Mouse (Mus musculus): ENCODE results near the gene Wdpcp. TPM values are rescaled to one million over a fixed set of nuclear protein-coding genes. Genes with fewer than 3 reads are reported as not detected.

The Wdpcp gene
- polyA plus RNA-seq, 1 experiment = 2.6 TPM

DNA sequence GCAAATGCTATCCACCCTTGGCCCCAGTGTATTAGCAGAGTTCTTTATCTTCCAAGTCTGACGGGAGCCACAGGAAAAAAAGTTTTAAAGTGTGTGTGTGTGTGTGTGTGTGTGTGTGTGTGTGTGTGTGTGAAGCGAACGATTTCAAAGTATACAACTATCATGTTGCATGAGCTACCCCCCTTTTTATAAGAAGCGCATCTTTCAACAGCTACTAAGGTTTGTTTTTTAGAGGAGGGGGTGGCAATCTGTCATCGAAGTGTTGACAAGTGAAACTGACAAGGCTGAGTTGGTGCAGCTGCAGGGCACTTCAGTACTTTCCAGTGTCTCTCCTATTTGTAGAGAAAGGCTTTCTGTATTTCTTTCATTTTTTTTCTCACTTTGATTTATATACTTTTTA lies 66.3 kb downstream of the Wdpcp start:
- Histone ChIP-seq H3ac (ENCODE audit: control insufficient read depth, insufficient read length, low read depth) (no peak overlapping the region), H3K36me3 (ENCODE audit: control insufficient read depth, insufficient read depth) (no peaks in the 10 kb centered on the region), H3K79me2 (ENCODE audit: control insufficient read depth, insufficient read depth) (no peaks in the 10 kb centered on the region), H3K79me3 (ENCODE audit: low read depth) (no peaks in the 10 kb centered on the region), H3K27me3 (ENCODE audit: control insufficient read depth, insufficient read depth, insufficient read length) (no peaks in the 10 kb centered on the region), H3K4me3 (ENCODE audit: insufficient read depth, poor library complexity, severe bottlenecking) (no peak overlapping the region)
- TF ChIP-seq MAX (IDR thresholded peaks at IDR 0.05) (no peak), CEBPB (IDR thresholded peaks at IDR 0.05; ENCODE audit: low read depth) (no peak), MYOD1 (IDR thresholded peaks at IDR 0.05; ENCODE audit: control insufficient read depth, insufficient read length, low read depth) (no peak), USF1 (IDR thresholded peaks at IDR 0.05; ENCODE audit: low read depth) (no peak), FOSL1 (IDR thresholded peaks at IDR 0.05; ENCODE audit: insufficient read depth, low read length, poor library complexity, severe bottlenecking) (no peak), CTCF (IDR thresholded peaks at IDR 0.05; ENCODE audit: control insufficient read depth, insufficient read depth, insufficient read length) (no peak), MYOG (IDR thresholded peaks at IDR 0.05; ENCODE audit: control insufficient read depth, extremely low read depth, insufficient read length) (no peak)

DNA sequence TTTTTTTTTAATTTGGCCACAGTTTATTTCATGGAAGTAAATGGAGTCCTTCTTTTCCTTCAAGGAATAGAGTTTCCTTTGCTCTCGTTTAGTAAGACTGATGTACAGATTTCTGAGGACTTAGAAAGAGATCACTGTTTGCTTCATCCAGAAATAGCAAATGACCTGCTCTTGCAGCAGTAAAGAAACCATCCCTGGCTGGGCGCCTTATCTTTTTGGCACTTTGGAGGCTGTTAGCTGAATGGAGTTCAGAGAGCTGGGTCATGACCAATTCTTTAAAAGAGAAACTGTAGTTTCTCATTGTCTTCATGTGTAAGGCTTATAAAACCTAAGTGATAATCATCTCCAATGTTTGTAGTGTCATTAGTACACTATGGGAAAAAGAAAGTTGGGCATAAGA lies 67.5 kb downstream of the Wdpcp start:
- TF ChIP-seq MYOG (IDR thresholded peaks at IDR 0.05; ENCODE audit: control insufficient read depth, extremely low read depth, insufficient read length) (no peak), FOSL1 (IDR thresholded peaks at IDR 0.05; ENCODE audit: insufficient read depth, low read length, poor library complexity, severe bottlenecking) (no peak), CTCF (IDR thresholded peaks at IDR 0.05; ENCODE audit: control insufficient read depth, insufficient read depth, insufficient read length) (no peak), CEBPB (IDR thresholded peaks at IDR 0.05; ENCODE audit: low read depth) (no peak), MAX (IDR thresholded peaks at IDR 0.05) (no peak), MYOD1 (IDR thresholded peaks at IDR 0.05; ENCODE audit: control insufficient read depth, insufficient read length, low read depth) (no peak), USF1 (IDR thresholded peaks at IDR 0.05; ENCODE audit: low read depth) (no peak)
- no peaks in the 10 kb centered on the region for H3K27me3 ChIP-seq (ENCODE audit: control insufficient read depth, insufficient read depth, insufficient read length)
- no peaks in the 10 kb centered on the region for H3K36me3 ChIP-seq (ENCODE audit: control insufficient read depth, insufficient read depth)
- no peaks in the 10 kb centered on the region for H3K79me3 ChIP-seq (ENCODE audit: low read depth)
- no peak overlapping the region for H3ac ChIP-seq (ENCODE audit: control insufficient read depth, insufficient read length, low read depth)
- H3K79me2 ChIP-seq (ENCODE audit: control insufficient read depth, insufficient read depth) = no peaks in the 10 kb centered on the region
- H3K4me3 ChIP-seq (ENCODE audit: insufficient read depth, poor library complexity, severe bottlenecking) = no peak overlapping the region

DNA sequence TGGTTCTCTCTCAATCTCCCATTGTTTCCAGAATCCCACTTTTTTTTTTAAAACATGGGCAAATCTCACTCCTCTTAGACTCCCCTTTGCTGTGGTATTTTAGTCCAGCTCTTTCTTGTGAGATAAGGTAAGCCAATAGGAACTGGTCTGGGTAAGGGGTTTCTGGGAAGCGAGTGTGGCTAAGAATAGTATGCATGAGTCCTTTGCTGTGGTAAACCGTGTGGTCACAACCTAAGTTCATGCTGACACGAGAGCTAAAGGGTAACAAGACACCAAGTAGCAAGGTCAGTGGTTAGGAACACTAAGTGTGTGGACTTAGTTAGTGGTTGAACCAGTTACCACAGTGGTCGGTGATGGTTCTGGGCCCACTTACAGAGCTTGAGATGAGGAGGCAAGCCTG lies 72.2 kb downstream of the Wdpcp start:
- Histone ChIP-seq H3K79me3 (ENCODE audit: low read depth) (no peaks in the 10 kb centered on the region), H3K36me3 (ENCODE audit: control insufficient read depth, insufficient read depth) (no peaks in the 10 kb centered on the region), H3ac (ENCODE audit: control insufficient read depth, insufficient read length, low read depth) (no peak overlapping the region), H3K27me3 (ENCODE audit: control insufficient read depth, insufficient read depth, insufficient read length) (no peaks in the 10 kb centered on the region), H3K4me3 (ENCODE audit: insufficient read depth, poor library complexity, severe bottlenecking) (no peak overlapping the region), H3K79me2 (ENCODE audit: control insufficient read depth, insufficient read depth) (no peaks in the 10 kb centered on the region)
- TF ChIP-seq MYOD1 (IDR thresholded peaks at IDR 0.05; ENCODE audit: control insufficient read depth, insufficient read length, low read depth) (no peak), MYOG (IDR thresholded peaks at IDR 0.05; ENCODE audit: control insufficient read depth, extremely low read depth, insufficient read length) (no peak), MAX (IDR thresholded peaks at IDR 0.05) (no peak), CEBPB (IDR thresholded peaks at IDR 0.05; ENCODE audit: low read depth) (no peak), FOSL1 (IDR thresholded peaks at IDR 0.05; ENCODE audit: insufficient read depth, low read length, poor library complexity, severe bottlenecking) (no peak), CTCF (IDR thresholded peaks at IDR 0.05; ENCODE audit: control insufficient read depth, insufficient read depth, insufficient read length) (no peak), USF1 (IDR thresholded peaks at IDR 0.05; ENCODE audit: low read depth) (no peak)

DNA sequence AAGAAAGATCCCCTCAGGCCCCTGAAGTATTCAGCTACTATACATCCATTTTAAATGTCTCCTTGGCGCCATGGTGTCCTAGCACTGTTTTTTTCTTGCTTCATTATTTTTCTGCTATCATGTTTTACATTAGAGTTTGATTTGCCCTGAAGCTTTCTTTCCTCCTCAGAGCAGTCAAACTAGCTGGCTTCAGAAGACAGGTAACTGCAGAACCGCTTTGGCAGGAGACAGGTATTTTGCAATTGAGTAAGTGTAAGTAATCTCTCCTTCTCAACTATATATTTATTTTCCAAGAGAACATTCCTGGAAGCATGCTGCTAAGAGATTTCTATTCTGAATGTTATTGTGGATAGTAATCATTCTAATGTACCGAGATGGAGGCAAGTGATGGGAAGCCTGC lies 74.1 kb downstream of the Wdpcp start:
- H3ac ChIP-seq (ENCODE audit: control insufficient read depth, insufficient read length, low read depth) = no peak overlapping the region
- TF ChIP-seq CTCF (IDR thresholded peaks at IDR 0.05; ENCODE audit: control insufficient read depth, insufficient read depth, insufficient read length) = no peak
- no peak overlapping the region for H3K4me3 ChIP-seq (ENCODE audit: insufficient read depth, poor library complexity, severe bottlenecking)
- H3K27me3 ChIP-seq (ENCODE audit: control insufficient read depth, insufficient read depth, insufficient read length) = no peaks in the 10 kb centered on the region
- no peaks in the 10 kb centered on the region for H3K36me3 ChIP-seq (ENCODE audit: control insufficient read depth, insufficient read depth)
- no peaks in the 10 kb centered on the region for H3K79me2 ChIP-seq (ENCODE audit: control insufficient read depth, insufficient read depth)
- no peaks in the 10 kb centered on the region for H3K79me3 ChIP-seq (ENCODE audit: low read depth)

DNA sequence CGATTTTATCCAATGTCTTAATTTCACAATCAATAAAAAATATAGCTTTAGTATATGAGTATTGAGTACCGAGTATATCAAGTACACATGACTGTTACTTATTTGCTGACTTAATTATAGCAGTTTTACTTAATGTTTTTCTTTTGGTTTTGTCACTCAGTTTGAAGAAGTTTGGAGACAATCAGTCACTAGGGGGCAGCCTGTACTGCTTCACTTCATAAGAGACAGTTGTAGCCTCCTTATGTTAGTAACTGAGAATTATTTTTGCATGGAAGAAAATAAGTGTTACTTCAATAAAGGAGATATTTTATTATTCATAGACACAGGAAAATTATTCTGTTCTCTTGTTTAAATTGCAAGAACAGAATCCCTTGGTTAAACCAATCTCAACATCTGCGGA lies 87.0 kb downstream of the Wdpcp start:
- Histone ChIP-seq H3K36me3 (ENCODE audit: control insufficient read depth, insufficient read depth) (no peaks in the 10 kb centered on the region), H3K4me3 (ENCODE audit: insufficient read depth, poor library complexity, severe bottlenecking) (no peak overlapping the region), H3K79me2 (ENCODE audit: control insufficient read depth, insufficient read depth) (no peaks in the 10 kb centered on the region), H3K27me3 (ENCODE audit: control insufficient read depth, insufficient read depth, insufficient read length) (no peaks in the 10 kb centered on the region), H3K79me3 (ENCODE audit: low read depth) (no peaks in the 10 kb centered on the region), H3ac (ENCODE audit: control insufficient read depth, insufficient read length, low read depth) (no peak overlapping the region)
- TF ChIP-seq MYOD1 (IDR thresholded peaks at IDR 0.05; ENCODE audit: control insufficient read depth, insufficient read length, low read depth) = no peak
- no peak for TF ChIP-seq MYOG (IDR thresholded peaks at IDR 0.05; ENCODE audit: control insufficient read depth, extremely low read depth, insufficient read length)
- no peak for TF ChIP-seq CTCF (IDR thresholded peaks at IDR 0.05; ENCODE audit: control insufficient read depth, insufficient read depth, insufficient read length)
- TF ChIP-seq FOSL1 (IDR thresholded peaks at IDR 0.05; ENCODE audit: insufficient read depth, low read length, poor library complexity, severe bottlenecking) = no peak
- TF ChIP-seq MAX (IDR thresholded peaks at IDR 0.05) = no peak
- no peak for TF ChIP-seq CEBPB (IDR thresholded peaks at IDR 0.05; ENCODE audit: low read depth)
- no peak for TF ChIP-seq USF1 (IDR thresholded peaks at IDR 0.05; ENCODE audit: low read depth)

DNA sequence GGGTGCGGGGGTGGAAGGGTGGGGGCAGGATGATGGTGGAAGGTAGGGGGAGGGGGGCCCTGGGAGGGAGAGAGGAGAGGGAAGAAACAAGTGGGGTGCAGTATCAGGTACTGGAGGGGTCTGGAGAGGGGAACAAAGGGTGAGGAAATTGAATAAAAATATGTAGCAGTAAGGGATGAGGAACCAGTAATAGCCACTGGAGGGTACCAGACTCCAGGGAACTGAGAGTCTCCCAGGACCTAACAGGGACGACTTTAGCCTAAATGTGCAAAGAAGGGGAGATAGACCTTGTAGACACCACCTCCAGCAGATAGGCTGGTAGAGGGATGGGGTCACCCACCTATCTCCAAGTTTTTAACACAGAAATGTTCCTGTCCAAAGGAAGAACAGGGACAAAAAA lies 105.0 kb downstream of the Wdpcp start:
- no peaks in the 10 kb centered on the region for H3K36me3 ChIP-seq (ENCODE audit: control insufficient read depth, insufficient read depth)
- TF ChIP-seq FOSL1 (IDR thresholded peaks at IDR 0.05; ENCODE audit: insufficient read depth, low read length, poor library complexity, severe bottlenecking) = no peak
- TF ChIP-seq MAX (IDR thresholded peaks at IDR 0.05) = no peak
- no peak for TF ChIP-seq CTCF (IDR thresholded peaks at IDR 0.05; ENCODE audit: control insufficient read depth, insufficient read depth, insufficient read length)
- TF ChIP-seq CEBPB (IDR thresholded peaks at IDR 0.05; ENCODE audit: low read depth) = no peak
- TF ChIP-seq MYOD1 (IDR thresholded peaks at IDR 0.05; ENCODE audit: control insufficient read depth, insufficient read length, low read depth) = no peak
- no peak for TF ChIP-seq MYOG (IDR thresholded peaks at IDR 0.05; ENCODE audit: control insufficient read depth, extremely low read depth, insufficient read length)
- H3K4me3 ChIP-seq (ENCODE audit: insufficient read depth, poor library complexity, severe bottlenecking) = no peak overlapping the region

More for the DNA sequence above, 105.0 kb downstream of the Wdpcp start:
- Histone ChIP-seq H3K79me3 (ENCODE audit: low read depth) (no peaks in the 10 kb centered on the region), H3K27me3 (ENCODE audit: control insufficient read depth, insufficient read depth, insufficient read length) (no peaks in the 10 kb centered on the region), H3ac (ENCODE audit: control insufficient read depth, insufficient read length, low read depth) (no peak overlapping the region), H3K79me2 (ENCODE audit: control insufficient read depth, insufficient read depth) (no peaks in the 10 kb centered on the region)
